Mouse (Mus musculus): ENCODE data around the gene En1. TPM values are rescaled to one million over a fixed set of nuclear protein-coding genes. Genes with fewer than 3 reads are reported as not detected.
A peak's percentile ranks its signal among the peaks of the same experiment; 100 is the strongest.

The En1 gene
- polyA plus RNA-seq, 1 experiment from 2014 or later, result not detected

- no peak overlapping the region for H3K4me3 ChIP-seq
- no peak overlapping the region for H3K9ac ChIP-seq (replicated peaks)
- no peaks in the 10 kb centered on the region for H3K9me3 ChIP-seq
- no peak overlapping the region for H3K27ac ChIP-seq (replicated peaks)
- H3K4me1 ChIP-seq, result peaks cover 7% of the 10 kb centered on the region
- H3K27me3 ChIP-seq, result peaks cover 85% of the 10 kb centered on the region
- ATAC-seq (replicated peaks), result no peak
- WGBS, result 7% methylated on average over 8 of the region's 8 CpGs
- no peaks in the 10 kb centered on the region for H3K36me3 ChIP-seq
- no peak overlapping the region for H3K4me2 ChIP-seq (replicated peaks)
Measured at GRCm38 (mm10) chr1:120593236-120593919, 8.8 kb upstream of the En1 start.

DNA sequence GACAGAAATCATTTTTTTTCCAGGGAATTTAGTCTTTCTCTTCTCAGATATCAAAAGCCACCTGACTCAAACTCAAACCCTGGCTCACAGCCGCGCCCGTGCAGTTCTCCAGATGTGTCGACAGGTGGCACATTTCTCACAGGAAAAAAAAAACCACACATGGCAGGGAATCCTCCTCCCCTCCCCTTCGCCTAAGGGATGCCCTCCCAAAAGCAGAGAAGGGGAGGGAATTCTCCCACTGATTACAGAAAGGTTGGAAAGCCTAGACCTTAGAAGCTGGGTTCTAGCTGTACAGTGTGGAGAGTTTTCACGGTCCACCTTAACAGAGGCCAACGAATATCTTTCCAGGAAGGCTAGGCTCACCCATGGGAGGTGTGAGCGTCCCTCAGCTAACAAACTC lies 7.6 kb upstream of the En1 start:
- no peak overlapping the region for H3K4me3 ChIP-seq
- 1% methylated on average over 8 of the region's 8 CpGs for WGBS
- H3K4me1 ChIP-seq, result peaks cover 7% of the 10 kb centered on the region
- ATAC-seq (replicated peaks), result no peak; the same call in 1 of the 2 replicates
- H3K4me2 ChIP-seq (replicated peaks), result no peak overlapping the region
- no peak overlapping the region for H3K9ac ChIP-seq (replicated peaks)
- no peaks in the 10 kb centered on the region for H3K9me3 ChIP-seq
- no peak overlapping the region for H3K27ac ChIP-seq (replicated peaks)
- no peaks in the 10 kb centered on the region for H3K36me3 ChIP-seq
- peaks cover 89% of the 10 kb centered on the region for H3K27me3 ChIP-seq

- H3K4me3 ChIP-seq, result no peak overlapping the region
- no peak for ATAC-seq (replicated peaks)
- WGBS, result 3% methylated on average over 17 of the region's 17 CpGs
- H3K4me2 ChIP-seq (replicated peaks), result no peak overlapping the region
- peaks cover 94% of the 10 kb centered on the region for H3K27me3 ChIP-seq
- H3K4me1 ChIP-seq, result peaks cover 7% of the 10 kb centered on the region
- H3K9ac ChIP-seq (replicated peaks), result no peak overlapping the region
- no peaks in the 10 kb centered on the region for H3K36me3 ChIP-seq
- no peaks in the 10 kb centered on the region for H3K9me3 ChIP-seq
- H3K27ac ChIP-seq (replicated peaks), result no peak overlapping the region
Measured at GRCm38 (mm10) chr1:120595471-120596240, 6.6 kb upstream of the En1 start.

- H3K4me3 ChIP-seq, result no peak overlapping the region
- WGBS, result 3% methylated on average over 20 of the region's 21 CpGs
- H3K4me2 ChIP-seq (replicated peaks), result 0 out of 2 replicates have a peak overlapping the region, but pooled peaks have one; percentile 3
- H3K9ac ChIP-seq (replicated peaks), result no peak overlapping the region
- no peaks in the 10 kb centered on the region for H3K9me3 ChIP-seq
- no peak overlapping the region for H3K27ac ChIP-seq (replicated peaks)
- peaks cover 7% of the 10 kb centered on the region for H3K4me1 ChIP-seq
- no peaks in the 10 kb centered on the region for H3K36me3 ChIP-seq
- peaks cover 94% of the 10 kb centered on the region for H3K27me3 ChIP-seq
- no peak for ATAC-seq (replicated peaks)
Measured at GRCm38 (mm10) chr1:120596319-120596718, 5.9 kb upstream of the En1 start.

GRCm38 (mm10) chr1:120596784-120597183 lies 5.4 kb upstream of the En1 start:
- Histone ChIP-seq H3K4me1 (peaks cover 7% of the 10 kb centered on the region), H3K36me3 (no peaks in the 10 kb centered on the region), H3K27me3 (peaks cover 95% of the 10 kb centered on the region), H3K9me3 (no peaks in the 10 kb centered on the region), H3K4me3 (no peak overlapping the region), H3K9ac (replicated peaks) (no peak overlapping the region), H3K27ac (replicated peaks) (no peak overlapping the region), H3K4me2 (replicated peaks) (0 out of 2 replicates have a peak overlapping the region, but pooled peaks have one; percentile 3)
- no peak for ATAC-seq (replicated peaks)
- 2% methylated on average over 19 of the region's 19 CpGs for WGBS

DNA sequence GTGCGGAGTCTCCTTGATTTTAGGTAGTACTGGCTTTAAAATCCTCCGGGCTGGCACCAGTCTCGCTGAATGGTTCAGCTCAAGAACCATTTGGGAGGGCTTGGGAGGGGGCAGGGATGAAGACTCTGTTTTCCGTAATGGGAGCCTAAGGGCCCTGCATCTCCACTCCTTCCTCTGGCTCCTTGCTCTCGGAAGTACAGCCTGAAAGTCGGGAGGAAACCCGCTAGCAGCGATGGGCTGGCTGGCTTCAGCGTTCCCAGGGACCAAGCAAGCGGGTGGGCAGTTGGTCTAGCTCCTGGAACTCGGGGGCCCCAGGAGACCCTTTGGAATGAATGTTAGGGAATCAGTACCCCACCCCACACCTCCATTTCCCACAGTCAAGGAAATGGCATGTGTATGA lies 4.9 kb upstream of the En1 start:
- Histone ChIP-seq H3K4me1 (peaks cover 12% of the 10 kb centered on the region), H3K4me2 (replicated peaks) (no peak overlapping the region), H3K9ac (replicated peaks) (no peak overlapping the region), H3K9me3 (no peaks in the 10 kb centered on the region), H3K27ac (replicated peaks) (no peak overlapping the region), H3K4me3 (no peak overlapping the region), H3K36me3 (no peaks in the 10 kb centered on the region), H3K27me3 (peaks cover 95% of the 10 kb centered on the region)
- no peak for ATAC-seq (replicated peaks)
- 1% methylated on average over 11 of the region's 11 CpGs for WGBS

GRCm38 (mm10) chr1:120598196-120598940 lies 3.9 kb upstream of the En1 start:
- peaks cover 22% of the 10 kb centered on the region for H3K4me1 ChIP-seq
- H3K9me3 ChIP-seq, result no peaks in the 10 kb centered on the region
- no peak overlapping the region for H3K4me2 ChIP-seq (replicated peaks)
- peaks cover 85% of the 10 kb centered on the region for H3K27me3 ChIP-seq
- H3K9ac ChIP-seq (replicated peaks), result no peak overlapping the region
- H3K27ac ChIP-seq (replicated peaks), result no peak overlapping the region
- 0% methylated on average over 16 of the region's 16 CpGs for WGBS
- H3K36me3 ChIP-seq, result no peaks in the 10 kb centered on the region
- H3K4me3 ChIP-seq, result no peak overlapping the region
- ATAC-seq (replicated peaks), result no peak

DNA sequence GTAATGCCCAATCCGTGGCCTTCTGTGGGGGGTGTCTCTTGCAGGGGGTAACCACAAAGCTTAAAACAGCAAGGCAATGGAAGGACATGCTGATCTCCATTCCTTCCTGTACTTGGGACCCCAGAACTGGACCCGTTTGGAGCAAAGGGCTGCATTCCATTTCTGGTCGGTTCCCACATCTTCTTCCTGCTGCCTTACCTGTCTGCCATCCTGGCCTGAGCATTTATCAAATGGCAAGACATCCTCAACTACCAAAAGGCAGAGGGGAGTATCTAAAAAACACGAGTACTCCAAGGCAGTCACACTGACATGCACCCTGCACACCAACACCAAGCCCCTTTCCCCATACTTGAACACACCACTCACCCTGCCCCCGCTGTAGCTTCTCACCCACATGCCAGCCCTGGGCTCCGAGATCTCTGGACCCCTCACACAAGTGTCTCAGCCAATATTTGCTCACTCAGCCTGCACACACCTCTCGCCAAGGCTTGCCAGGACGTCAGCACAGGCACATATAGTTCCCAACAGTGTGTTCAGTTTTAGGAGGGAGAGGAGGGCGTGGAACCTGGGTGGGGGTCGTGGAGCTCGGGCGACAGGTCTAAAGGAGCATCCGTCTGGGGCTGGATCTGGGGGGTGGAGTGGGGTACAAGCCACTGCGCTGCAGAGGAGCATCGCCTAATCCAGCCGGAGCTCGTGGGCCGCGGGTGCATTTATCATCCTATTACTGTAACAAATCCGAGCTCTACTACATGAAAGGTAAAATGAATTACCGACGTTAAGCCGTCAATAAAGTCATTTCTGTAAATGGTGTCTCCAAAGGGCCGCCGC lies 2.7 kb upstream of the En1 start:
- Histone ChIP-seq H3K36me3 (no peaks in the 10 kb centered on the region), H3K4me2 (replicated peaks) (no peak overlapping the region), H3K4me1 (peaks cover 27% of the 10 kb centered on the region), H3K27ac (replicated peaks) (no peak overlapping the region), H3K9ac (replicated peaks) (no peak overlapping the region), H3K4me3 (no peak overlapping the region), H3K27me3 (peaks cover 80% of the 10 kb centered on the region), H3K9me3 (no peaks in the 10 kb centered on the region)
- no peak for ATAC-seq (replicated peaks)
- under 1% methylated on average over 25 of the region's 25 CpGs for WGBS

DNA sequence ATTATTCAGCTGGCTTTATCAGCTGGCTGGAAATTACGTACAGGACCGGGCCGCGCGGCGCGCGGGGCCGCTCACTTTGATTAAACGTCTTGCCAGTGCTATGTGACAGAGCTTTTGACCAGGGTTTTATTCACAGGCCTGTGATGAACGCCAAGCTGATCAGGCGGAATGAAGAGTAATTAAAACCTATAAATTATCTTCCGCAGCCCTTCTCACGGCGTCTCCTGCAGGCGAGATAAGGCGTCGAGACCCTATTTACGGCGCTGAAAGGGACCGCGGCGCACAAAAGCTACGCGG lies 2.1 kb upstream of the En1 start:
- H3K27ac ChIP-seq (replicated peaks), result no peak overlapping the region
- no peak overlapping the region for H3K4me3 ChIP-seq
- no peak for ATAC-seq (replicated peaks)
- H3K4me2 ChIP-seq (replicated peaks), result no peak overlapping the region
- under 1% methylated on average over 25 of the region's 25 CpGs for WGBS
- peaks cover 27% of the 10 kb centered on the region for H3K4me1 ChIP-seq
- no peaks in the 10 kb centered on the region for H3K9me3 ChIP-seq
- no peaks in the 10 kb centered on the region for H3K36me3 ChIP-seq
- peaks cover 80% of the 10 kb centered on the region for H3K27me3 ChIP-seq
- H3K9ac ChIP-seq (replicated peaks), result no peak overlapping the region

GRCm38 (mm10) chr1:120600516-120601252 lies 1.5 kb upstream of the En1 start:
- Histone ChIP-seq H3K27ac (replicated peaks) (no peak overlapping the region), H3K36me3 (no peaks in the 10 kb centered on the region), H3K27me3 (peaks cover 80% of the 10 kb centered on the region), H3K4me2 (replicated peaks) (no peak overlapping the region), H3K4me3 (no peak overlapping the region), H3K9me3 (no peaks in the 10 kb centered on the region), H3K9ac (replicated peaks) (no peak overlapping the region), H3K4me1 (peaks cover 27% of the 10 kb centered on the region)
- ATAC-seq (replicated peaks), result no peak
- WGBS, result 1% methylated on average over 19 of the region's 19 CpGs

- no peak overlapping the region for H3K9ac ChIP-seq (replicated peaks)
- H3K4me3 ChIP-seq, result no peak overlapping the region
Measured at GRCm38 (mm10) chr1:120601253-120601836, 873 bp upstream of the En1 start.

More at GRCm38 (mm10) chr1:120601253-120601836, 873 bp upstream of the En1 start:
- H3K9me3 ChIP-seq, result no peaks in the 10 kb centered on the region
- WGBS, result 1% methylated on average over 16 of the region's 16 CpGs
- no peak for ATAC-seq (replicated peaks)
- H3K4me1 ChIP-seq, result peaks cover 26% of the 10 kb centered on the region
- no peak overlapping the region for H3K4me2 ChIP-seq (replicated peaks)
- no peak overlapping the region for H3K27ac ChIP-seq (replicated peaks)
- H3K36me3 ChIP-seq, result no peaks in the 10 kb centered on the region
- peaks cover 80% of the 10 kb centered on the region for H3K27me3 ChIP-seq

Measured in forebrain, embryonic 15.5 days (tissue).